Mouse (Mus musculus) lung, embryonic 14.5 days (tissue): ENCODE results near the gene Arhgdia. TPM values are rescaled to one million over a fixed set of nuclear protein-coding genes. Genes with fewer than 3 reads are reported as not detected.

Experiments
- ATAC-seq: fragments of 200-750 bp; cut with Nextera tagmentation; 2 replicates; pipeline ENCODE4 v1.8.0; 2017; ENCODE audit warnings: mild to moderate bottlenecking, moderate TSS enrichment, moderate library complexity; ENCODE audit not compliant: insufficient read depth
- DNase-seq: peaks from one replicate; pipeline ENCODE4 v3.0.0-alpha.2; 2015
- H3K27ac ChIP-seq: fragments of 300-500 bp; sonication (generic); 2 replicates; pipeline ENCODE4 v1.5.1; 2014; ENCODE audit warnings: low read depth, mild to moderate bottlenecking, moderate library complexity
- H3K27me3 ChIP-seq: fragments of 300-500 bp; sonication (generic); 2 replicates; pipeline ENCODE4 v1.6.1; 2014; ENCODE audit warnings: low read length, control low read depth; ENCODE audit not compliant: insufficient read depth
- H3K36me3 ChIP-seq: fragments of 300-500 bp; sonication (generic); 2 replicates; pipeline ENCODE4 v1.6.1; 2014; ENCODE audit warnings: control low read depth; ENCODE audit not compliant: insufficient read depth
- H3K4me1 ChIP-seq: fragments of 300-500 bp; sonication (generic); 2 replicates; pipeline ENCODE4 v1.6.1; 2014; ENCODE audit warnings: antibody characterized with exemption, control low read depth; ENCODE audit not compliant: insufficient read depth
- H3K4me2 ChIP-seq: fragments of 300-500 bp; sonication (generic); 2 replicates; pipeline ENCODE4 v1.6.1; 2014; ENCODE audit warnings: mild to moderate bottlenecking
- H3K4me3 ChIP-seq: fragments of 300-500 bp; sonication (generic); 2 replicates; pipeline ENCODE4 v1.5.1; 2014; ENCODE audit warnings: low read depth, low read length
- H3K9ac ChIP-seq: fragments of 300-500 bp; sonication (generic); 2 replicates; pipeline ENCODE4 v1.6.1; 2014
- H3K9me3 ChIP-seq: fragments of 300-500 bp; sonication (generic); 2 replicates; pipeline ENCODE4 v1.6.1; 2016; ENCODE audit warnings: low read depth, low read length, control low read depth
- CTCF ChIP-seq: IDR thresholded peaks from 2 replicates; pipeline ENCODE4 v1.5.1; 2016; ENCODE audit warnings: antibody characterized with exemption, low read depth
- WGBS: fragments of 180-500 bp; shearing (Covaris S2); extraction: QIAGEN DNeasy Blood & Tissue Kit; methylation state at CpG from one replicate; pipeline ENCODE4 v1.1.7; 2014; 5-methylcytosine and 5-hydroxymethylcytosine counted together
- polyA plus RNA-seq: library from polyadenylated mRNA; unstranded; fragments of >200 nt; fragmentation: Nextera tagmentation; extraction: Ambion mirVana; gene quantifications from 2 replicates; pipeline ENCODE4 v1.2.1, GENCODE M21; 2014

Gene Arhgdia
- polyA plus RNA-seq, 1 experiment from 2014 or later = 734 TPM

DNA sequence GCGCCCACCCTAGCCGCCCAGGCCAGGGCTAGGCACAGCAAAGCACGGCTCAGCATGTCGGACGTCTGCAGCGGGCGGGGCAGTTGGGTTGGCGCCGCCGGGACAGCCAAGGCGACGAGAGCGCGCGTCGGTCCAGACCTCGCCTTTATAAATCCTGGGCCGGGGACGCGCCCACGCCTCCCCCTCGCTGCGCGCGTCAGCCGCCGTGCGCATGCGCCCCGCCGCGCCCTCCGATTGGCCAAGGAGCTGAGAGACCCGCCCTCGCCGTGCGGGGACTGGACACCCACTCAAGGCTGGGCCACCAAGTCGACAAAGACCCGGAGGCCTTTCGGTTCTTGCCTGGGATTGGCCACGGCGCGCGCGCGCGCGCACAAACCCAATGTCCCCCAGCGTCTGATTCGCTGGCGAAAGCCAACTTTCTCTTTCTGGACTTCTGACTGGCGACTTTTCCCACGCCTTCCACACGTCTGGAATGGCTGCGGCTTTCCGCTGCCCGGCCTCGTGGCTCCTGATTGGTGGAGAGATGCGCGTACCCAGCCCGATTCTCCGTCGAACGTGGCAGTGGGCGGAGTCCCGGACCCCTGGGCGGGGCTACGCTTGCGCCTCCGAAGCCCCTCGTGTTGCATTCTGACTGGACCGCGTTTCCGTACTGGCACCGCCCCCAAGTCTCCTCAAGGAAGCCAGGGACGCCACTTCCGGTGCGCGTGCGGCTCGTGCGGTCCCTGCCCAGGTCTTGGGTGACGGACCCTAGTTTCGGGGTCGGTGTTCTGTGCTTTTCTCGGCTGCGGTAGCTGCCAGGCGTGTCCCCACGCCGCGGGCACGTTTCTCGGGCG is 8.5 kb downstream of the Arhgdia start, which contains the start of gene P4hb:
TSS of gene P4hb (minus strand) at position 502 of the 833 bp plus-strand sequence.
- peak; percentile 96 for ATAC-seq

GRCm38 (mm10) chr11:120572417-120572751 is 9.0 kb downstream of the Arhgdia start:
- peak overlapping the region; percentile 95 for H3K9ac ChIP-seq
- H3K4me1 ChIP-seq = 0 out of 2 replicates have a peak, but pooled peaks cover 11% of the 10 kb centered on the region
- no peaks in the 10 kb centered on the region for H3K27me3 ChIP-seq
- DNase-seq = no peak
- peak overlapping the region; percentile 97 for H3K4me3 ChIP-seq
- no peaks in the 10 kb centered on the region for H3K9me3 ChIP-seq
- under 1% methylated on average over 23 of the region's 24 CpGs for WGBS
- H3K27ac ChIP-seq = peak overlapping the region; percentile 96
- H3K4me2 ChIP-seq = peak overlapping the region; percentile 90
- no peak for TF ChIP-seq CTCF
- peak; percentile 47 for ATAC-seq
- H3K36me3 ChIP-seq = peaks cover 46% of the 10 kb centered on the region

More for the DNA sequence above, 8.5 kb downstream of the Arhgdia start, which contains the start of gene P4hb:
- H3K9me3 ChIP-seq = no peaks in the 10 kb centered on the region
- H3K36me3 ChIP-seq = peaks cover 46% of the 10 kb centered on the region
- H3K9ac ChIP-seq = peak within 1 kb of the TSS; percentile 95
- H3K27ac ChIP-seq = peak within 1 kb of the TSS; percentile 96
- WGBS = under 1% methylated on average over 93 of the region's 94 CpGs
- H3K4me1 ChIP-seq = 0 out of 2 replicates have a peak, but pooled peaks cover 11% of the 10 kb centered on the region
- H3K4me2 ChIP-seq = peak within 1 kb of the TSS; percentile 90
- peak within 1 kb of the TSS; percentile 97 for H3K4me3 ChIP-seq
- no peak for TF ChIP-seq CTCF
- peak; percentile 100 for DNase-seq
- no peaks in the 10 kb centered on the region for H3K27me3 ChIP-seq

DNA sequence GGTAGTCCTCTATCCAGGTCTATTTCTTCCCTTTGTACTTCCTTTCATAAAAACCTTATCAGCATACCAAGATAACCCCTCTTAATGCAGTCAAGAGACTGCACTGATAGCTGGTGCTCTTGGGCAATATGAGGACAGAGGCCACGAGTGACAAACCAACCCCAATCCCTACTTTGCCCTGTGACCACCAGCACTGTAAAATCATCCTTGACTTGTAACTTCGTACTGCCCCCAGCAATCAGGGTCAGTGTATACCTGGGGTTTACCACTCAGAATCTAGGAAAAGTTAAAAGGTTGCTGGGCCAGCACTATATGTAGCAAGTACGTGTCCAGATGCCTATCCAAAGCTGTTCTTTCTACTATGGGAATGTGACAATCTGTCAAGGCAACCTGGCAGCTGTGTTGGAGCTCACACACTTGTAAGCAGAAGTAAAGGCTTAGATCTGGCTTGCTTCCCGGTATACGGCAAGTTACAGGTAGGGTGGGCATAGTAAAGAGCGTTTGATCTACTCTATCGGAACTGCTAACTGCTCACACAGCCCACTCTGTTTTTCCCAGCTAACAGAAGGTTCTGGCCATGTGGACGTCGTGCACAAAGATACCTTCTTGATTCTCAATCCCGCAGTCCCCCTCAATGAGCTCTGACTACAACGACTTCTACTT is 9.5 kb downstream of the Arhgdia start:
- Histone ChIP-seq H3K4me1 (0 out of 2 replicates have a peak, but pooled peaks cover 11% of the 10 kb centered on the region), H3K4me3 (peak overlapping the region; percentile 97), H3K27me3 (no peaks in the 10 kb centered on the region), H3K36me3 (peaks cover 46% of the 10 kb centered on the region), H3K4me2 (peak overlapping the region; percentile 90), H3K27ac (peak overlapping the region; percentile 96), H3K9me3 (no peaks in the 10 kb centered on the region), H3K9ac (peak overlapping the region; percentile 95)
- ATAC-seq = no peak
- TF ChIP-seq CTCF = no peak
- 8% methylated on average over 11 of the region's 11 CpGs for WGBS
- no peak for DNase-seq

GRCm38 (mm10) chr11:120571122-120571521 is 10.3 kb downstream of the Arhgdia start:
- Histone ChIP-seq H3K9me3 (no peaks in the 10 kb centered on the region), H3K4me2 (peak overlapping the region; percentile 90), H3K27me3 (no peaks in the 10 kb centered on the region), H3K36me3 (peaks cover 51% of the 10 kb centered on the region), H3K4me3 (peak overlapping the region; percentile 97), H3K4me1 (0 out of 2 replicates have a peak, but pooled peaks cover 11% of the 10 kb centered on the region), H3K9ac (peak overlapping the region; percentile 95), H3K27ac (no peak overlapping the region)
- DNase-seq = no peak
- ATAC-seq = no peak
- 65% methylated on average over 3 of the region's 3 CpGs for WGBS
- no peak for TF ChIP-seq CTCF

DNA sequence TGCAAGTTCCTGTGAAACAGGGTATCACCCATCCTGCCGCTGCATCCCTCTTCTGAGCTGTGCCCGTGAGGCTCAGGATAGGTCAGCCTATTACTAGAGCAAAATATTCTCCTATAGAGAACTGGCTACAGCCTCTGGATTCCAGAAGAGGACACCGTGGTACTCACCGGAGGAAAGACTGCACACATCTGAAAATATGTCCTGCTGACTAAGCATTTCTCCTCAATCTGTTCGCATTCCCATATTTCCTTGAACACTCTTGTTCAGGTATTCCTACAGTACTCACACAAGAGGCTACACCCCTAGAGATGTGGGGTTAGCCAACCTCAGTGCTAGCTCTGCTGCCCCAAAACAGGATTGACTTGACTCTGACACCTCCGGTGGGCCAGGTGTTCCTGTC is 13.1 kb downstream of the Arhgdia start:
- H3K4me1 ChIP-seq = 0 out of 2 replicates have a peak, but pooled peaks cover 8% of the 10 kb centered on the region
- H3K27ac ChIP-seq = no peak overlapping the region
- no peaks in the 10 kb centered on the region for H3K27me3 ChIP-seq
- peaks cover 79% of the 10 kb centered on the region for H3K36me3 ChIP-seq
- H3K4me2 ChIP-seq = no peak overlapping the region
- H3K9ac ChIP-seq = peak overlapping the region; percentile 32; the same call in 1 of the 2 replicates
- no peaks in the 10 kb centered on the region for H3K9me3 ChIP-seq
- 89% methylated on average over 6 of the region's 6 CpGs for WGBS
- no peak for ATAC-seq
- no peak for DNase-seq
- no peak overlapping the region for H3K4me3 ChIP-seq
- no peak for TF ChIP-seq CTCF

- H3K4me1 ChIP-seq = no peaks in the 10 kb centered on the region
- H3K27ac ChIP-seq = no peak overlapping the region
- no peak overlapping the region for H3K4me3 ChIP-seq
- no peak for DNase-seq
- H3K27me3 ChIP-seq = no peaks in the 10 kb centered on the region
- H3K4me2 ChIP-seq = no peak overlapping the region
- peak; percentile 5; the same call in 1 of the 2 replicates for TF ChIP-seq CTCF
- no peak overlapping the region for H3K9ac ChIP-seq
- ATAC-seq = no peak
- WGBS = 81% methylated on average over 9 of the region's 9 CpGs
- peaks cover 97% of the 10 kb centered on the region for H3K36me3 ChIP-seq
- no peaks in the 10 kb centered on the region for H3K9me3 ChIP-seq
Measured at GRCm38 (mm10) chr11:120565114-120565513, 16.3 kb downstream of the Arhgdia start.

GRCm38 (mm10) chr11:120562949-120563348 is 18.5 kb downstream of the Arhgdia start:
- Histone ChIP-seq H3K4me3 (no peak overlapping the region), H3K36me3 (peaks cover 94% of the 10 kb centered on the region), H3K9me3 (no peaks in the 10 kb centered on the region), H3K27me3 (no peaks in the 10 kb centered on the region), H3K4me2 (no peak overlapping the region), H3K9ac (no peak overlapping the region), H3K27ac (no peak overlapping the region), H3K4me1 (no peaks in the 10 kb centered on the region)
- DNase-seq (no peak), ATAC-seq (no peak)
- 94% methylated on average over 13 of the region's 13 CpGs for WGBS
- TF ChIP-seq CTCF = no peak
